14 mouse cellular contexts compared by ENCODE assay signal in the genomic region with DNA sequence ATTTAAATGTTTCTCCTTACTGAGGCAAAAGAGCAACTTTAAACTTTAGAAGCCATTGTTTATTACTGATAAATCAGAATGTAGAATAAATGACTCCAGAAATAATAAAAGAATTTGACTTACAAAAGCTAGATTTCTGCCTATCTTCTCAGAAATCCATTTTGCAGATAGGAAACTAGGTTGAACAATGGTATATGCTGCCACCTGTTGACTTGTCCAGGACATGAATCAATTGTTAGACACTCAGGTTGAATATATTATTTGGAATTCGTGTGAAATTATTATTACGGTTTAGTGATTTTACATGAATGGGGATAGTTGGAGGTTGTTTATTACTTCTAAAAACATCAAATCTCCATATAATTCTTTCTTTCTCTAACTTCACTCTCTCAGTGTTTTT. TPM values are rescaled to one million over a fixed set of nuclear protein-coding genes. Genes with fewer than 3 reads are reported as not detected.
A peak's percentile ranks its signal among the peaks of the same experiment; 100 is the strongest.
DNase-seq lines count a peak whose midpoint lies in the region; ATAC-seq and TF ChIP-seq lines count a peak whose summit lies in the region.
"Had no signal": no experiment of that assay in that cellular context is flagged by ENCODE, and none has a peak within 500 bp of the region (broad histone marks: within the 10 kb centered on the region; RNA-seq: fewer than 3 reads in every experiment).

No protein-coding gene starts in this region.

- no peak overlapping the region for H3K9ac ChIP-seq in hindbrain, embryonic 14.5 days
- H3K9ac ChIP-seq in hindbrain, embryonic 13.5 days, result no peak overlapping the region
- H3K9ac ChIP-seq in lung, embryonic 14.5 days, result no peak overlapping the region
- H3K9ac ChIP-seq: liver, embryonic 15.5 days had no signal

- no peak for ATAC-seq in hindbrain, embryonic 14.5 days (ENCODE audit: low FRiP score)
- ATAC-seq in hindbrain, embryonic 13.5 days (ENCODE audit: low FRiP score), result no peak
- ATAC-seq in lung, embryonic 14.5 days (ENCODE audit: insufficient read depth), result no peak
- ATAC-seq in activated CD4-positive, CD25-positive, alpha-beta regulatory T cell, adult 4 months, result peak; percentile 36

- H3K27ac ChIP-seq in hindbrain, embryonic 14.5 days, result no peak overlapping the region
- no peak overlapping the region for H3K27ac ChIP-seq in hindbrain, embryonic 13.5 days
- H3K27ac ChIP-seq in lung, embryonic 14.5 days (ENCODE audit: low read depth), result no peak overlapping the region
- H3K27ac ChIP-seq: liver, embryonic 15.5 days had no signal

- TF ChIP-seq CTCF in lung, embryonic 14.5 days (IDR thresholded peaks at IDR 0.05; ENCODE audit: low read depth), result peak; percentile 41

- 77% methylated on average over 2 of the region's 2 CpGs for WGBS in hindbrain, embryonic 14.5 days
- WGBS in hindbrain, embryonic 13.5 days, result 82% methylated on average over 2 of the region's 2 CpGs
- WGBS in lung, embryonic 14.5 days, result 64% methylated on average over 2 of the region's 2 CpGs

- no peaks in the 10 kb centered on the region for H3K36me3 ChIP-seq in hindbrain, embryonic 14.5 days (replicated peaks; ENCODE audit: control insufficient read depth, insufficient read depth)
- H3K36me3 ChIP-seq in hindbrain, embryonic 13.5 days, result no peaks in the 10 kb centered on the region
- no peaks in the 10 kb centered on the region for H3K36me3 ChIP-seq in lung, embryonic 14.5 days (ENCODE audit: insufficient read depth)
- H3K36me3 ChIP-seq: liver, embryonic 15.5 days had no signal

- no peak overlapping the region for H3K4me3 ChIP-seq in hindbrain, embryonic 14.5 days (replicated peaks; ENCODE audit: low read length)
- H3K4me3 ChIP-seq in hindbrain, embryonic 13.5 days, result no peak overlapping the region
- no peak overlapping the region for H3K4me3 ChIP-seq in lung, embryonic 14.5 days (ENCODE audit: low read depth, low read length)
- H3K4me3 ChIP-seq: liver, embryonic 15.5 days had no signal

- H3K4me2 ChIP-seq in hindbrain, embryonic 14.5 days (replicated peaks), result no peak overlapping the region
- no peak overlapping the region for H3K4me2 ChIP-seq in hindbrain, embryonic 13.5 days
- H3K4me2 ChIP-seq in lung, embryonic 14.5 days, result no peak overlapping the region
- H3K4me2 ChIP-seq: liver, embryonic 15.5 days had no signal

- no peaks in the 10 kb centered on the region for H3K4me1 ChIP-seq in hindbrain, embryonic 14.5 days (replicated peaks; ENCODE audit: control insufficient read depth, insufficient read depth, low read length)
- no peaks in the 10 kb centered on the region for H3K4me1 ChIP-seq in hindbrain, embryonic 13.5 days (replicated peaks)
- H3K4me1 ChIP-seq in lung, embryonic 14.5 days (ENCODE audit: insufficient read depth), result no peaks in the 10 kb centered on the region
- H3K4me1 ChIP-seq: liver, embryonic 15.5 days had no signal

- 0 out of 2 replicates have a peak, but pooled peaks cover 7% of the 10 kb centered on the region for H3K27me3 ChIP-seq in hindbrain, embryonic 14.5 days (ENCODE audit: control insufficient read depth, insufficient read depth, low read length)
- 0 out of 2 replicates have a peak, but pooled peaks cover 2% of the 10 kb centered on the region for H3K27me3 ChIP-seq in hindbrain, embryonic 13.5 days
- H3K27me3 ChIP-seq in lung, embryonic 14.5 days (ENCODE audit: insufficient read depth, low read length), result no peaks in the 10 kb centered on the region
- H3K27me3 ChIP-seq: liver, embryonic 15.5 days had no signal

- DNase-seq in hindbrain, embryonic 14.5 days (ENCODE audit: low spot score), result peak; percentile 26
- peak; percentile 49 for DNase-seq in lung, embryonic 14.5 days
- DNase-seq in lung, adult 18-20 months, result no peak
- DNase-seq in naive thymus-derived CD4-positive, alpha-beta T cell, adult 2 months (ENCODE audit: low read depth), result peak; percentile 24
- no peak for DNase-seq in ovary, postnatal 14 days (ENCODE audit: low spot score)
- DNase-seq: adrenal gland, postnatal 36 days; cerebellum, adult 9-11 months; heart, postnatal 4 days; layer of hippocampus, adult 9-11 months; right cerebral cortex, postnatal 14 days had no signal

- H3K9me3 ChIP-seq in hindbrain, embryonic 14.5 days (ENCODE audit: control insufficient read depth, low read length), result no peaks in the 10 kb centered on the region
- no peaks in the 10 kb centered on the region for H3K9me3 ChIP-seq in hindbrain, embryonic 13.5 days
- H3K9me3 ChIP-seq in lung, embryonic 14.5 days (ENCODE audit: low read depth, low read length), result no peaks in the 10 kb centered on the region
- H3K9me3 ChIP-seq: liver, embryonic 15.5 days had no signal

RNA-seq across cellular contexts. Expression of gene Tbc1d8b, which starts 19.0 kb away (rescaled TPM):
- 0.22 and 0.23 TPM in 2 replicates for polyA plus RNA-seq in hindbrain, embryonic 14.5 days (2014; fragmentation: Nextera tagmentation; extraction: Ambion mirVana)
- 0.73 and 0.82 TPM in 2 replicates for polyA plus RNA-seq in hindbrain, embryonic 13.5 days (2015; fragmentation: Nextera tagmentation; extraction: Ambion mirVana)
- 1.8 and 2.0 TPM in 2 replicates for polyA plus RNA-seq in lung, embryonic 14.5 days (2014; fragmentation: Nextera tagmentation; extraction: Ambion mirVana)
- 1 to 10 TPM; 4.5 TPM for polyA plus RNA-seq in activated CD4-positive, CD25-positive, alpha-beta regulatory T cell, adult 4 months (2017; shearing (Covaris generic))

RNA-seq across cellular contexts. Expression of gene Gm15013, which starts 48.5 kb away (rescaled TPM):
- not detected in 2 replicates for polyA plus RNA-seq in hindbrain, embryonic 14.5 days (2014; fragmentation: Nextera tagmentation; extraction: Ambion mirVana)
- 0.25 TPM in 1 of 2 replicates, not detected in the other for polyA plus RNA-seq in hindbrain, embryonic 13.5 days (2015; fragmentation: Nextera tagmentation; extraction: Ambion mirVana)
- polyA plus RNA-seq in lung, embryonic 14.5 days (2014; fragmentation: Nextera tagmentation; extraction: Ambion mirVana), result 0.32 and 0.42 TPM in 2 replicates
- 1 to 10 TPM in 1 of 2 experiments, under 1 TPM in 1; 0.70 to 1.8 TPM for polyA plus RNA-seq in activated CD4-positive, CD25-positive, alpha-beta regulatory T cell, adult 4 months (2017; shearing (Covaris generic))
- polyA plus RNA-seq: liver, embryonic 15.5 days; testis, adult 2 months had no signal

Comparison
In these comparisons a context has a peak if more than half of its experiments do, and no peak if none do; other contexts are left out.
1. DNase-seq: peak in hindbrain, embryonic 14.5 days (single experiment), lung, embryonic 14.5 days (single experiment) and naive thymus-derived CD4-positive, alpha-beta T cell, adult 2 months (single experiment); none in lung, adult 18-20 months (0 of 2) and ovary, postnatal 14 days (single experiment).